Mouse (Mus musculus) heart, postnatal 36 days (tissue): ENCODE measurements at regions not wholly inside any gene's neighbourhood (a gene's known extent, or its start where the extent isn't known, plus 50 kb on each side); places are given as distances from the start of the nearest gene placed in this dataset.

Source experiments
- DNase-seq, 2 experiments: peaks; one replicate each; pipeline ENCODE4 v3.0.0; 2021 to 2022
- intact Hi-C: fragments of 180-260 bp; cut with DNase I; formaldehyde crosslinking; loops from one replicate; pipeline ENCODE4 v1.15.1; 2025

- DNase-seq = no peak
- intact Hi-C loops = no loop called here
These were observed 62.8 kb upstream of the Cacna2d3 start for GRCm38 (mm10) chr14:29784506-29784905.

- intact Hi-C loops = no loop called here
These were observed 64.8 kb upstream of the Cacna2d3 start for GRCm38 (mm10) chr14:29786431-29786830.

GRCm38 (mm10) chr14:29787796-29788195, 66.1 kb upstream of the Cacna2d3 start:
- intact Hi-C loops = no loop called here
- DNase-seq = no peak

More at GRCm38 (mm10) chr14:29786431-29786830, 64.8 kb upstream of the Cacna2d3 start:
- DNase-seq = no peak

- intact Hi-C loops = no loop called here
- DNase-seq = no peak
These were observed 66.7 kb upstream of the Cacna2d3 start for GRCm38 (mm10) chr14:29788351-29788750.

- DNase-seq = no peak
- intact Hi-C loops = no loop called here
These were observed 73.7 kb upstream of the Cacna2d3 start for GRCm38 (mm10) chr14:29795325-29795724.

- DNase-seq = no peak
- intact Hi-C loops = no loop called here
These were observed 74.7 kb upstream of the Cacna2d3 start for GRCm38 (mm10) chr14:29796396-29796795.

GRCm38 (mm10) chr14:29799852-29800251, 78.2 kb upstream of the Cacna2d3 start:
- no peak for DNase-seq
- intact Hi-C loops = no loop called here

GRCm38 (mm10) chr14:29805234-29805633, 83.6 kb upstream of the Cacna2d3 start:
- intact Hi-C loops = no loop called here
- no peak for DNase-seq

- no peak for DNase-seq
- intact Hi-C loops = no loop called here
These were observed 86.2 kb upstream of the Cacna2d3 start for GRCm38 (mm10) chr14:29807881-29808280.

- intact Hi-C loops = no loop called here
- DNase-seq = no peak
These were observed 93.0 kb upstream of the Cacna2d3 start for GRCm38 (mm10) chr14:29814626-29815025.

- intact Hi-C loops = no loop called here
These were observed 95.9 kb upstream of the Cacna2d3 start for GRCm38 (mm10) chr14:29817548-29817947.

GRCm38 (mm10) chr14:29818251-29818650, 96.6 kb upstream of the Cacna2d3 start:
- intact Hi-C loops = no loop called here

More at GRCm38 (mm10) chr14:29817548-29817947, 95.9 kb upstream of the Cacna2d3 start:
- DNase-seq = no peak

GRCm38 (mm10) chr14:29818751-29819150, 97.1 kb upstream of the Cacna2d3 start:
- DNase-seq = no peak
- intact Hi-C loops = no loop called here

More at GRCm38 (mm10) chr14:29818251-29818650, 96.6 kb upstream of the Cacna2d3 start:
- DNase-seq = no peak

- intact Hi-C loops = loop anchor here (1.0 kb wide), 2 partner anchors 100 to 104 kb away; no protein-coding TSS in a partner anchor
These were observed 115.4 kb upstream of the Cacna2d3 start for GRCm38 (mm10) chr14:29837063-29837462.

GRCm38 (mm10) chr14:29839576-29839975, 117.9 kb upstream of the Cacna2d3 start:
- intact Hi-C loops = no loop called here

More at GRCm38 (mm10) chr14:29837063-29837462, 115.4 kb upstream of the Cacna2d3 start:
- DNase-seq = peak; percentile 5 to 21

GRCm38 (mm10) chr14:29841361-29842117, 119.9 kb upstream of the Cacna2d3 start:
- DNase-seq = no peak
- intact Hi-C loops = no loop called here

More at GRCm38 (mm10) chr14:29839576-29839975, 117.9 kb upstream of the Cacna2d3 start:
- DNase-seq = no peak

- no peak for DNase-seq
- intact Hi-C loops = no loop called here
These were observed 120.4 kb upstream of the Selenok start for GRCm38 (mm10) chr14:29847661-29848060.

- intact Hi-C loops = no loop called here
- DNase-seq = no peak
These were observed 116.8 kb upstream of the Selenok start for GRCm38 (mm10) chr14:29851286-29851685.

- intact Hi-C loops = no loop called here
- no peak for DNase-seq
These were observed 116.0 kb upstream of the Selenok start for GRCm38 (mm10) chr14:29851956-29852725.

GRCm38 (mm10) chr14:29862032-29862431, 106.1 kb upstream of the Selenok start:
- no peak for DNase-seq
- intact Hi-C loops = no loop called here

GRCm38 (mm10) chr14:29866455-29867275, 101.4 kb upstream of the Selenok start:
- intact Hi-C loops = no loop called here
- no peak for DNase-seq
